Mouse (Mus musculus) stomach, embryonic 16.5 days (tissue): ENCODE data around the gene Apc2. TPM values are rescaled to one million over a fixed set of nuclear protein-coding genes. Genes with fewer than 3 reads are reported as not detected.

ENCODE experiments used
- ATAC-seq: fragments of 200-750 bp; cut with Nextera tagmentation; 2 replicates; pipeline ENCODE4 v1.8.0; 2017; ENCODE audit warnings: moderate number of reproducible peaks, moderate TSS enrichment; ENCODE audit not compliant: insufficient read depth, low FRiP score
- H3K27ac ChIP-seq: fragments of 300-500 bp; sonication (generic); 2 replicates; pipeline ENCODE4 v1.5.1; 2014; ENCODE audit warnings: low read length
- H3K27me3 ChIP-seq: fragments of 300-500 bp; sonication (generic); 2 replicates; pipeline ENCODE4 v1.6.1; 2014; ENCODE audit warnings: low read length, control low read depth, mixed read lengths; ENCODE audit not compliant: control insufficient read depth, insufficient read depth
- H3K36me3 ChIP-seq: fragments of 300-500 bp; sonication (generic); 2 replicates; pipeline ENCODE4 v1.6.1; 2014; ENCODE audit warnings: low read length; ENCODE audit not compliant: control insufficient read depth, insufficient read depth
- H3K4me1 ChIP-seq: fragments of 300-500 bp; sonication (generic); 2 replicates; pipeline ENCODE4 v1.6.1; 2014; ENCODE audit warnings: low read length, control low read depth, mixed read lengths; ENCODE audit not compliant: control insufficient read depth, insufficient read depth
- H3K4me2 ChIP-seq: fragments of 300-500 bp; sonication (generic); 2 replicates; pipeline ENCODE4 v1.6.1; 2014; ENCODE audit warnings: low read depth, low read length, mixed read lengths
- H3K4me3 ChIP-seq: fragments of 300-500 bp; sonication (generic); replicated peaks from 2 replicates; pipeline ENCODE4 v1.5.1; 2014; ENCODE audit warnings: mild to moderate bottlenecking, low read length
- H3K9ac ChIP-seq: fragments of 300-500 bp; sonication (generic); 2 replicates; pipeline ENCODE4 v1.6.1; 2014; ENCODE audit warnings: low read length
- H3K9me3 ChIP-seq: fragments of 300-500 bp; sonication (generic); replicated peaks from 2 replicates; pipeline ENCODE4 v1.6.1; 2016; ENCODE audit warnings: low read length, control low read depth; ENCODE audit not compliant: control insufficient read depth
- WGBS: fragments of 180-500 bp; shearing (Covaris S2); extraction: QIAGEN DNeasy Blood & Tissue Kit; methylation state at CpG from one replicate; pipeline ENCODE4 v1.1.7; 2014; 5-methylcytosine and 5-hydroxymethylcytosine counted together
- polyA plus RNA-seq: library from polyadenylated mRNA; unstranded; fragments of >200 nt; fragmentation: Nextera tagmentation; extraction: Ambion mirVana; gene quantifications from 2 replicates; pipeline ENCODE4 v1.2.1, GENCODE M21; 2015

The Apc2 gene
- polyA plus RNA-seq, 1 experiment from 2014 or later = 4.3 TPM

GRCm38 (mm10) chr10:80282481-80283441 lies 13.0 kb upstream of the Apc2 start:
- Histone ChIP-seq H3K36me3 (peaks cover 26% of the 10 kb centered on the region), H3K9me3 (no peaks in the 10 kb centered on the region), H3K4me2 (no peak overlapping the region), H3K4me1 (0 out of 2 replicates have a peak, but pooled peaks cover 8% of the 10 kb centered on the region), H3K27me3 (no peaks in the 10 kb centered on the region), H3K27ac (peak overlapping the region; percentile 76), H3K4me3 (no peak overlapping the region), H3K9ac (no peak overlapping the region)
- peak; percentile 79 for ATAC-seq
- 70% methylated on average over 20 of the region's 20 CpGs for WGBS

- H3K9me3 ChIP-seq = no peaks in the 10 kb centered on the region
- no peak overlapping the region for H3K9ac ChIP-seq
- H3K27ac ChIP-seq = no peak overlapping the region
- H3K4me3 ChIP-seq = no peak overlapping the region
- 0 out of 2 replicates have a peak, but pooled peaks cover 8% of the 10 kb centered on the region for H3K4me1 ChIP-seq
- H3K27me3 ChIP-seq = no peaks in the 10 kb centered on the region
- no peak overlapping the region for H3K4me2 ChIP-seq
- H3K36me3 ChIP-seq = peaks cover 19% of the 10 kb centered on the region
- no peak for ATAC-seq
- WGBS = 71% methylated on average over 15 of the region's 15 CpGs
These were observed 10.3 kb upstream of the Apc2 start for GRCm38 (mm10) chr10:80285222-80286070.

GRCm38 (mm10) chr10:80288097-80288496 lies 7.7 kb upstream of the Apc2 start:
- Histone ChIP-seq H3K9me3 (no peaks in the 10 kb centered on the region), H3K27me3 (no peaks in the 10 kb centered on the region), H3K4me2 (no peak overlapping the region), H3K36me3 (peaks cover 12% of the 10 kb centered on the region), H3K4me1 (peaks cover 8% of the 10 kb centered on the region; the same call in 1 of the 2 replicates), H3K27ac (0 out of 2 replicates have a peak overlapping the region, but pooled peaks have one; percentile 19), H3K4me3 (no peak overlapping the region), H3K9ac (no peak overlapping the region; the same call in 1 of the 2 replicates)
- 87% methylated on average over 12 of the region's 12 CpGs for WGBS
- no peak for ATAC-seq

- no peak for ATAC-seq
- Histone ChIP-seq H3K27ac (0 out of 2 replicates have a peak overlapping the region, but pooled peaks have one; percentile 19), H3K4me1 (peaks cover 8% of the 10 kb centered on the region), H3K4me2 (no peak overlapping the region), H3K36me3 (peaks cover 7% of the 10 kb centered on the region; the same call in 1 of the 2 replicates), H3K9me3 (no peaks in the 10 kb centered on the region), H3K4me3 (no peak overlapping the region), H3K27me3 (no peaks in the 10 kb centered on the region), H3K9ac (no peak overlapping the region)
- 64% methylated on average over 8 of the region's 8 CpGs for WGBS
These were observed 7.1 kb upstream of the Apc2 start for GRCm38 (mm10) chr10:80288657-80289056.

GRCm38 (mm10) chr10:80292251-80293146 lies 3.3 kb upstream of the Apc2 start, which contains the start of gene Rps15:
Rps15 (plus strand) TSS chr10:80292453.
- WGBS = under 1% methylated on average over 70 of the region's 72 CpGs
- peak; percentile 89 for ATAC-seq
- H3K4me2 ChIP-seq = peak within 1 kb of the TSS; percentile 100

GRCm38 (mm10) chr10:80293325-80293724 lies 2.5 kb upstream of the Apc2 start:
- Histone ChIP-seq H3K36me3 (0 out of 2 replicates have a peak, but pooled peaks cover 8% of the 10 kb centered on the region), H3K4me1 (peaks cover 15% of the 10 kb centered on the region), H3K27ac (peak overlapping the region; percentile 81), H3K4me2 (peak overlapping the region; percentile 100), H3K9me3 (no peaks in the 10 kb centered on the region), H3K4me3 (peak overlapping the region; percentile 90), H3K9ac (peak overlapping the region; percentile 98), H3K27me3 (peaks cover 6% of the 10 kb centered on the region)
- ATAC-seq = no peak
- WGBS = 18% methylated on average over 14 of the region's 14 CpGs

More at GRCm38 (mm10) chr10:80292251-80293146, 3.3 kb upstream of the Apc2 start, which contains the start of gene Rps15:
- peaks cover 10% of the 10 kb centered on the region; the same call in 1 of the 2 replicates for H3K36me3 ChIP-seq
- peaks cover 15% of the 10 kb centered on the region for H3K4me1 ChIP-seq
- peak within 1 kb of the TSS; percentile 98 for H3K9ac ChIP-seq
- H3K27ac ChIP-seq = peak within 1 kb of the TSS; percentile 81
- no peaks in the 10 kb centered on the region for H3K9me3 ChIP-seq
- H3K27me3 ChIP-seq = no peaks in the 10 kb centered on the region
- peak within 1 kb of the TSS; percentile 90 for H3K4me3 ChIP-seq

GRCm38 (mm10) chr10:80294311-80294710 lies 1.5 kb upstream of the Apc2 start:
- 77% methylated on average over 4 of the region's 4 CpGs for WGBS

GRCm38 (mm10) chr10:80294788-80295303 lies 931 bp upstream of the Apc2 start:
- Histone ChIP-seq H3K27ac (no peak overlapping the region), H3K4me1 (peaks cover 15% of the 10 kb centered on the region), H3K4me3 (no peak overlapping the region), H3K9ac (no peak overlapping the region), H3K4me2 (no peak overlapping the region), H3K36me3 (0 out of 2 replicates have a peak, but pooled peaks cover 8% of the 10 kb centered on the region), H3K9me3 (no peaks in the 10 kb centered on the region), H3K27me3 (peaks cover 21% of the 10 kb centered on the region)
- no peak for ATAC-seq
- 34% methylated on average over 7 of the region's 7 CpGs for WGBS

More at GRCm38 (mm10) chr10:80294311-80294710, 1.5 kb upstream of the Apc2 start:
- Histone ChIP-seq H3K27ac (no peak overlapping the region), H3K36me3 (0 out of 2 replicates have a peak, but pooled peaks cover 8% of the 10 kb centered on the region), H3K4me3 (no peak overlapping the region), H3K9me3 (no peaks in the 10 kb centered on the region), H3K9ac (no peak overlapping the region), H3K27me3 (peaks cover 16% of the 10 kb centered on the region), H3K4me2 (no peak overlapping the region), H3K4me1 (peaks cover 15% of the 10 kb centered on the region)
- no peak for ATAC-seq
